Mouse (Mus musculus): ENCODE measurements at regions not wholly inside any gene's neighbourhood (a gene's known extent, or its start where the extent isn't known, plus 50 kb on each side); places are given as distances from the start of the nearest gene placed in this dataset.

- TF ChIP-seq CTCF (IDR thresholded peaks at IDR 0.05; ENCODE audit: extremely low read depth, insufficient read length, insufficient replicate concordance, low read depth, low read length) (no peak), POLR2A (IDR thresholded peaks at IDR 0.05; ENCODE audit: low read depth, low read length) (no peak)
Observed at GRCm38 (mm10) chr6:111652736-111653135, 620.8 kb upstream of the Lmcd1 start.
